Mouse (Mus musculus) C2C12 (cell line): ENCODE measurements around the gene Sipa1l3.

Experiments used
- CTCF ChIP-seq: IDR thresholded peaks from one replicate; pipeline ENCODE4 v1.5.1; 2011; ENCODE audit not compliant: control insufficient read depth, insufficient read depth, insufficient read length
- FOSL1 ChIP-seq: IDR thresholded peaks from one replicate; pipeline ENCODE4 v1.8.0; 2011; ENCODE audit warnings: mild to moderate bottlenecking, low read length; ENCODE audit not compliant: poor library complexity, insufficient read depth, severe bottlenecking
- MYOD1 ChIP-seq: IDR thresholded peaks from one replicate; pipeline ENCODE4 v1.6.1; 2011; ENCODE audit warnings: low read depth; ENCODE audit not compliant: control insufficient read depth, insufficient read length
- MYOG ChIP-seq: IDR thresholded peaks from one replicate; pipeline ENCODE4 v1.6.1; 2011; ENCODE audit not compliant: control insufficient read depth, insufficient read length; ENCODE audit errors: extremely low read depth

DNA sequence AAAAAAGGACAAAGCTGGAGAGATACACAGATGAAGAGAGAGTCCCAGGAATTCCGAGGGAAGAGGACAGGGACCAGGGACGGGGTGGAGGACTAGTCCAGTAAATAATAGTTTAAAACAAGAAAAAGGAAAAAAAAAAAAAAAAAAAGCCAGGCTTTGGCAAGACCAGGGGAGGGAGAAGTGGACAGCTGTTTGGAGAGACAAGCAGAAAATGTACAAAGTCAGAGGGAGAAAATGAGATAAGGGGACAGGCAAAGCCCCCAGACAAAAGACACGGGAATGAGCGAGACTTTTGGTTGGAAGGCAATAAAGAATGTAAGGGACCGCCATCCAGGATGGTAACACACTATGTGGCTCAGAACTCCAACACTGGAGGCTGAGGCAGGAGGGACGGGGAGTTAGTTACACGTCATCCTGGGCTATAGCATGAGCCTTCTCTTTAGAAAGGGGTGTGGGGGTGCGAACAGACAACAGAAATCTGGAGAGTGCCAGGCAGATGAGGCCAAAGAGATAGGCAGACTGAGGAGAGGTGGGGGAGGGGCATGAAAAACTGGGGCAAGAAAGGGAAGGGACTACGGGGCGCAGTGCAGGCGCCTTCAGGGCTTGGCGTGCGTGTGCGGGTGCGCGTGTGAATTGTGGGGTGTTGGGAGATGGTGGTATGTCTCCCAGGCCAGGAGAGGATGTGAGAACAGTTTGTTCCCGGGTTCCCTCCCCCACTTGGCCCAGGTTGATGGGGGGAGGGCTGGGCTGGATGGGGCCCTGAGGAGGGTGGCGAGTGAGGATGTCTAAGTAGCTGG lies 200.1 kb downstream of the Sipa1l3 start:
- no peak for TF ChIP-seq CTCF
- TF ChIP-seq FOSL1: no peak
- TF ChIP-seq MYOD1: no peak
- TF ChIP-seq MYOG: no peak
